Mouse (Mus musculus) midbrain, embryonic 11.5 days (tissue): Measurements from ENCODE around the gene Tmem19. TPM values are rescaled to one million over a fixed set of nuclear protein-coding genes. Genes with fewer than 3 reads are reported as not detected.

ENCODE experiments used
- ATAC-seq: fragments of 200-750 bp; cut with Nextera tagmentation; 2 replicates; pipeline ENCODE4 v1.8.0; 2017; ENCODE audit warnings: moderate TSS enrichment, moderate library complexity; ENCODE audit not compliant: low FRiP score
- DNase-seq: peaks from one replicate; pipeline ENCODE4 v3.0.0; 2015; ENCODE audit warnings: low spot score; ENCODE audit errors: missing footprints
- H3K27ac ChIP-seq: fragments of 300-500 bp; sonication (generic); 2 replicates; pipeline ENCODE4 v1.5.1; 2014; ENCODE audit warnings: low read depth, low read length
- H3K27me3 ChIP-seq: fragments of 300-500 bp; sonication (generic); 2 replicates; pipeline ENCODE4 v1.6.1; 2014; ENCODE audit warnings: mild to moderate bottlenecking, low read length, moderate library complexity, mixed read lengths; ENCODE audit not compliant: control insufficient read depth, insufficient read depth
- H3K36me3 ChIP-seq: fragments of 300-500 bp; sonication (generic); 2 replicates; pipeline ENCODE4 v1.6.1; 2014; ENCODE audit warnings: mild to moderate bottlenecking, low read length, moderate library complexity, mixed read lengths; ENCODE audit not compliant: control insufficient read depth, insufficient read depth
- H3K4me1 ChIP-seq: fragments of 300-500 bp; sonication (generic); 2 replicates; pipeline ENCODE4 v1.6.1; 2014; ENCODE audit warnings: low read length; ENCODE audit not compliant: control insufficient read depth, insufficient read depth
- H3K4me2 ChIP-seq: fragments of 300-500 bp; sonication (generic); 2 replicates; pipeline ENCODE4 v1.6.1; 2014; ENCODE audit warnings: mild to moderate bottlenecking, moderate library complexity
- H3K4me3 ChIP-seq: fragments of 300-500 bp; sonication (generic); 2 replicates; pipeline ENCODE4 v1.5.1; 2014; ENCODE audit warnings: low read depth, low read length
- H3K9ac ChIP-seq: fragments of 300-500 bp; sonication (generic); 2 replicates; pipeline ENCODE4 v1.6.1; 2014; ENCODE audit warnings: low read length
- H3K9me3 ChIP-seq: fragments of 300-500 bp; sonication (generic); 2 replicates; pipeline ENCODE4 v1.6.1; 2016; ENCODE audit warnings: low read length; ENCODE audit not compliant: control insufficient read depth
- WGBS: fragments of 180-500 bp; shearing (Covaris S2); extraction: QIAGEN DNeasy Blood & Tissue Kit; methylation state at CpG from one replicate; pipeline ENCODE4 v1.1.7; 2014; 5-methylcytosine and 5-hydroxymethylcytosine counted together
- polyA plus RNA-seq: library from polyadenylated mRNA; unstranded; fragments of >200 nt; fragmentation: Nextera tagmentation; extraction: Ambion mirVana; gene quantifications from 2 replicates; pipeline ENCODE4 v1.2.1, GENCODE M21; 2014

Tmem19 gene
- polyA plus RNA-seq, 1 experiment from 2014 or later: 39.7 TPM

GRCm38 (mm10) chr10:115298683-115299082, 63.6 kb downstream of the Tmem19 start:
- H3K27ac ChIP-seq: no peak overlapping the region
- H3K27me3 ChIP-seq: no peaks in the 10 kb centered on the region
- ATAC-seq (no peak), DNase-seq (no peak)
- no peak overlapping the region for H3K4me3 ChIP-seq
- H3K9me3 ChIP-seq: no peaks in the 10 kb centered on the region
- no peak overlapping the region for H3K4me2 ChIP-seq
- H3K9ac ChIP-seq: no peak overlapping the region
- WGBS: 95% methylated on average over 4 of the region's 4 CpGs
- H3K4me1 ChIP-seq: no peaks in the 10 kb centered on the region
- peaks cover 3% of the 10 kb centered on the region; the same call in 1 of the 2 replicates for H3K36me3 ChIP-seq

- peaks cover 7% of the 10 kb centered on the region; the same call in 1 of the 2 replicates for H3K36me3 ChIP-seq
- no peak overlapping the region for H3K9ac ChIP-seq
- H3K27ac ChIP-seq: no peak overlapping the region
- H3K4me1 ChIP-seq: no peaks in the 10 kb centered on the region
- WGBS: 93% methylated on average over 5 of the region's 5 CpGs
- ATAC-seq: no peak
- no peak overlapping the region for H3K4me2 ChIP-seq
- H3K4me3 ChIP-seq: no peak overlapping the region
- no peaks in the 10 kb centered on the region for H3K27me3 ChIP-seq
- H3K9me3 ChIP-seq: no peaks in the 10 kb centered on the region
- no peak for DNase-seq
Observed at GRCm38 (mm10) chr10:115297582-115297981, 64.7 kb downstream of the Tmem19 start.

GRCm38 (mm10) chr10:115296401-115296935, 65.8 kb downstream of the Tmem19 start:
- Histone ChIP-seq H3K36me3 (peaks cover 7% of the 10 kb centered on the region; the same call in 1 of the 2 replicates), H3K27ac (no peak overlapping the region), H3K4me2 (no peak overlapping the region), H3K4me3 (no peak overlapping the region), H3K27me3 (no peaks in the 10 kb centered on the region), H3K4me1 (no peaks in the 10 kb centered on the region), H3K9me3 (no peaks in the 10 kb centered on the region), H3K9ac (no peak overlapping the region)
- DNase-seq: peak; percentile 65
- ATAC-seq: no peak
- WGBS: 89% methylated on average over 9 of the region's 9 CpGs

- Histone ChIP-seq H3K27me3 (no peaks in the 10 kb centered on the region), H3K4me1 (no peaks in the 10 kb centered on the region), H3K9ac (no peak overlapping the region), H3K36me3 (peaks cover 10% of the 10 kb centered on the region; the same call in 1 of the 2 replicates), H3K9me3 (no peaks in the 10 kb centered on the region), H3K27ac (no peak overlapping the region), H3K4me2 (no peak overlapping the region), H3K4me3 (no peak overlapping the region)
- 96% methylated on average over 3 of the region's 3 CpGs for WGBS
- DNase-seq (peak; percentile 62), ATAC-seq (no peak)
Observed at GRCm38 (mm10) chr10:115295162-115295561, 67.1 kb downstream of the Tmem19 start.

GRCm38 (mm10) chr10:115294715-115295114, 67.6 kb downstream of the Tmem19 start:
- WGBS: 87% methylated on average over 7 of the region's 7 CpGs
- peaks cover 10% of the 10 kb centered on the region; the same call in 1 of the 2 replicates for H3K36me3 ChIP-seq
- DNase-seq (peak; percentile 72), ATAC-seq (no peak)
- no peak overlapping the region for H3K27ac ChIP-seq
- H3K4me1 ChIP-seq: no peaks in the 10 kb centered on the region
- no peak overlapping the region for H3K9ac ChIP-seq
- no peaks in the 10 kb centered on the region for H3K27me3 ChIP-seq
- no peak overlapping the region for H3K4me2 ChIP-seq
- no peaks in the 10 kb centered on the region for H3K9me3 ChIP-seq
- H3K4me3 ChIP-seq: no peak overlapping the region

GRCm38 (mm10) chr10:115293946-115294345, 68.4 kb downstream of the Tmem19 start:
- no peaks in the 10 kb centered on the region for H3K9me3 ChIP-seq

GRCm38 (mm10) chr10:115290671-115291070, 71.6 kb downstream of the Tmem19 start:
- Histone ChIP-seq H3K9ac (no peak overlapping the region), H3K27ac (no peak overlapping the region), H3K4me3 (no peak overlapping the region), H3K4me2 (no peak overlapping the region), H3K27me3 (no peaks in the 10 kb centered on the region), H3K4me1 (no peaks in the 10 kb centered on the region), H3K36me3 (peaks cover 14% of the 10 kb centered on the region; the same call in 1 of the 2 replicates), H3K9me3 (no peaks in the 10 kb centered on the region)
- no peak for ATAC-seq
- 96% methylated on average over 9 of the region's 9 CpGs for WGBS
- DNase-seq: peak; percentile 28

More at GRCm38 (mm10) chr10:115293946-115294345, 68.4 kb downstream of the Tmem19 start:
- Histone ChIP-seq H3K4me2 (no peak overlapping the region), H3K4me3 (no peak overlapping the region), H3K36me3 (peaks cover 10% of the 10 kb centered on the region; the same call in 1 of the 2 replicates), H3K9ac (no peak overlapping the region), H3K4me1 (no peaks in the 10 kb centered on the region), H3K27me3 (no peaks in the 10 kb centered on the region), H3K27ac (no peak overlapping the region)
- ATAC-seq (no peak), DNase-seq (peak; percentile 47)
- WGBS: 93% methylated on average over 7 of the region's 7 CpGs

Other genes starting within 250 kb of the Tmem19 start
- 0.36 and 0.91 TPM in 2 replicates for gene Tph2, start 177.5 kb downstream of the Tmem19 start, polyA plus RNA-seq
- 49.9 and 52.5 TPM in 2 replicates for gene Tbc1d15, start 111.0 kb downstream of the Tmem19 start, polyA plus RNA-seq
- gene Rab21, start 46.9 kb downstream of the Tmem19 start, polyA plus RNA-seq: 9.7 and 9.8 TPM in 2 replicates
- gene Thap2, start 21.9 kb upstream of the Tmem19 start, polyA plus RNA-seq: 23.6 and 24.0 TPM in 2 replicates
- gene Zfc3h1, start 22.5 kb upstream of the Tmem19 start, polyA plus RNA-seq: 21.2 and 25.6 TPM in 2 replicates
- gene A930009A15Rik, start 207.5 kb upstream of the Tmem19 start, polyA plus RNA-seq: 0.31 and 0.54 TPM in 2 replicates
- gene Lgr5, start 225.3 kb upstream of the Tmem19 start, polyA plus RNA-seq: 7.0 and 7.3 TPM in 2 replicates